Mouse (Mus musculus): ENCODE measurements around the gene Zgpat. TPM values are rescaled to one million over a fixed set of nuclear protein-coding genes. Genes with fewer than 3 reads are reported as not detected.

The Zgpat gene
- polyA plus RNA-seq, 1 experiment from 2014 or later = 41.1 TPM

- 58% methylated on average over 3 of the region's 3 CpGs for WGBS
- ATAC-seq (ENCODE audit: insufficient read depth) = peak; percentile 62; the same call in 1 of the 2 replicates
- H3K9ac ChIP-seq = no peak overlapping the region
Measured at GRCm38 (mm10) chr2:181334023-181334422, 30.7 kb upstream of the Zgpat start.

GRCm38 (mm10) chr2:181340426-181340825 lies 24.3 kb upstream of the Zgpat start:
- Histone ChIP-seq H3K9me3 (ENCODE audit: low read depth, low read length) (no peaks in the 10 kb centered on the region), H3K36me3 (ENCODE audit: insufficient read depth) (peaks cover 79% of the 10 kb centered on the region), H3K9ac (no peak overlapping the region), H3K4me1 (ENCODE audit: insufficient read depth) (no peaks in the 10 kb centered on the region), H3K4me3 (ENCODE audit: low read depth, low read length) (no peak overlapping the region), H3K27ac (ENCODE audit: low read depth) (no peak overlapping the region), H3K4me2 (no peak overlapping the region), H3K27me3 (ENCODE audit: insufficient read depth, low read length) (no peaks in the 10 kb centered on the region)
- DNase-seq (no peak), ATAC-seq (ENCODE audit: insufficient read depth) (no peak)
- 88% methylated on average over 4 of the region's 4 CpGs for WGBS
- no peak for TF ChIP-seq CTCF (IDR thresholded peaks at IDR 0.05; ENCODE audit: low read depth)

More at GRCm38 (mm10) chr2:181334023-181334422, 30.7 kb upstream of the Zgpat start:
- H3K27me3 ChIP-seq (ENCODE audit: insufficient read depth, low read length) = no peaks in the 10 kb centered on the region
- no peak overlapping the region for H3K4me3 ChIP-seq (ENCODE audit: low read depth, low read length)
- H3K36me3 ChIP-seq (ENCODE audit: insufficient read depth) = peaks cover 74% of the 10 kb centered on the region
- no peak overlapping the region for H3K27ac ChIP-seq (ENCODE audit: low read depth)
- peak; percentile 68 for TF ChIP-seq CTCF (IDR thresholded peaks at IDR 0.05; ENCODE audit: low read depth)
- H3K4me1 ChIP-seq (ENCODE audit: insufficient read depth) = no peaks in the 10 kb centered on the region
- no peaks in the 10 kb centered on the region for H3K9me3 ChIP-seq (ENCODE audit: low read depth, low read length)
- DNase-seq = peak; percentile 85
- no peak overlapping the region for H3K4me2 ChIP-seq

GRCm38 (mm10) chr2:181342766-181343165 lies 22.0 kb upstream of the Zgpat start:
- H3K27me3 ChIP-seq (ENCODE audit: insufficient read depth, low read length) = no peaks in the 10 kb centered on the region
- H3K36me3 ChIP-seq (ENCODE audit: insufficient read depth) = peaks cover 79% of the 10 kb centered on the region
- no peak overlapping the region for H3K27ac ChIP-seq (ENCODE audit: low read depth)
- no peak overlapping the region for H3K4me2 ChIP-seq
- no peak for TF ChIP-seq CTCF (IDR thresholded peaks at IDR 0.05; ENCODE audit: low read depth)
- no peak overlapping the region for H3K4me3 ChIP-seq (ENCODE audit: low read depth, low read length)
- WGBS = 89% methylated on average over 6 of the region's 6 CpGs
- no peak for DNase-seq
- ATAC-seq (ENCODE audit: insufficient read depth) = no peak
- H3K4me1 ChIP-seq (ENCODE audit: insufficient read depth) = no peaks in the 10 kb centered on the region
- no peaks in the 10 kb centered on the region for H3K9me3 ChIP-seq (ENCODE audit: low read depth, low read length)
- H3K9ac ChIP-seq = no peak overlapping the region

GRCm38 (mm10) chr2:181356780-181357179 lies 7.9 kb upstream of the Zgpat start:
- Histone ChIP-seq H3K4me2 (no peak overlapping the region), H3K9me3 (ENCODE audit: low read depth, low read length) (no peaks in the 10 kb centered on the region), H3K4me1 (ENCODE audit: insufficient read depth) (no peaks in the 10 kb centered on the region), H3K36me3 (ENCODE audit: insufficient read depth) (peaks cover 95% of the 10 kb centered on the region), H3K27me3 (ENCODE audit: insufficient read depth, low read length) (no peaks in the 10 kb centered on the region), H3K27ac (ENCODE audit: low read depth) (no peak overlapping the region), H3K4me3 (ENCODE audit: low read depth, low read length) (no peak overlapping the region), H3K9ac (no peak overlapping the region)
- TF ChIP-seq CTCF (IDR thresholded peaks at IDR 0.05; ENCODE audit: low read depth) = no peak
- WGBS = 77% methylated on average over 3 of the region's 3 CpGs
- ATAC-seq (ENCODE audit: insufficient read depth) = no peak
- no peak for DNase-seq

- H3K36me3 ChIP-seq (ENCODE audit: insufficient read depth) = peaks cover 43% of the 10 kb centered on the region
- no peak for ATAC-seq (ENCODE audit: insufficient read depth)
Measured at GRCm38 (mm10) chr2:181363946-181364345, 782 bp upstream of the Zgpat start.

GRCm38 (mm10) chr2:181364487-181364859 lies 255 bp upstream of the Zgpat start:
- H3K4me2 ChIP-seq = peak overlapping the region; percentile 96
- peaks cover 43% of the 10 kb centered on the region for H3K36me3 ChIP-seq (ENCODE audit: insufficient read depth)
- no peaks in the 10 kb centered on the region for H3K9me3 ChIP-seq (ENCODE audit: low read depth, low read length)
- DNase-seq (no peak), ATAC-seq (ENCODE audit: insufficient read depth) (peak; percentile 10; the same call in 1 of the 2 replicates)
- no peaks in the 10 kb centered on the region for H3K27me3 ChIP-seq (ENCODE audit: insufficient read depth, low read length)
- peak overlapping the region; percentile 94 for H3K27ac ChIP-seq (ENCODE audit: low read depth)
- TF ChIP-seq CTCF (IDR thresholded peaks at IDR 0.05; ENCODE audit: low read depth) = no peak
- H3K4me3 ChIP-seq (ENCODE audit: low read depth, low read length) = peak overlapping the region; percentile 91
- H3K4me1 ChIP-seq (ENCODE audit: insufficient read depth) = peaks cover 16% of the 10 kb centered on the region
- WGBS = 8% methylated on average over 14 of the region's 14 CpGs
- peak overlapping the region; percentile 91 for H3K9ac ChIP-seq

More at GRCm38 (mm10) chr2:181363946-181364345, 782 bp upstream of the Zgpat start:
- H3K4me2 ChIP-seq = peak overlapping the region; percentile 96
- DNase-seq = no peak
- H3K27me3 ChIP-seq (ENCODE audit: insufficient read depth, low read length) = no peaks in the 10 kb centered on the region
- TF ChIP-seq CTCF (IDR thresholded peaks at IDR 0.05; ENCODE audit: low read depth) = no peak
- peaks cover 16% of the 10 kb centered on the region for H3K4me1 ChIP-seq (ENCODE audit: insufficient read depth)
- H3K9me3 ChIP-seq (ENCODE audit: low read depth, low read length) = no peaks in the 10 kb centered on the region
- WGBS = 69% methylated on average over 3 of the region's 3 CpGs
- H3K27ac ChIP-seq (ENCODE audit: low read depth) = no peak overlapping the region
- H3K9ac ChIP-seq = peak overlapping the region; percentile 91
- peak overlapping the region; percentile 91 for H3K4me3 ChIP-seq (ENCODE audit: low read depth, low read length)

GRCm38 (mm10) chr2:181365655-181366075 lies 937 bp downstream of the Zgpat start:
- H3K27ac ChIP-seq (ENCODE audit: low read depth) = peak overlapping the region; percentile 94
- no peaks in the 10 kb centered on the region for H3K27me3 ChIP-seq (ENCODE audit: insufficient read depth, low read length)
- peaks cover 39% of the 10 kb centered on the region for H3K36me3 ChIP-seq (ENCODE audit: insufficient read depth)
- ATAC-seq (ENCODE audit: insufficient read depth) (peak; percentile 69), DNase-seq (no peak)
- TF ChIP-seq CTCF (IDR thresholded peaks at IDR 0.05; ENCODE audit: low read depth) = no peak
- H3K9ac ChIP-seq = peak overlapping the region; percentile 91
- H3K4me2 ChIP-seq = peak overlapping the region; percentile 96
- 0% methylated on average over 20 of the region's 20 CpGs for WGBS
- peaks cover 16% of the 10 kb centered on the region for H3K4me1 ChIP-seq (ENCODE audit: insufficient read depth)
- peak overlapping the region; percentile 91 for H3K4me3 ChIP-seq (ENCODE audit: low read depth, low read length)
- H3K9me3 ChIP-seq (ENCODE audit: low read depth, low read length) = no peaks in the 10 kb centered on the region

Data from lung, embryonic 14.5 days (tissue).